Mouse (Mus musculus): ENCODE data around the gene Spef1. TPM values are rescaled to one million over a fixed set of nuclear protein-coding genes. Genes with fewer than 3 reads are reported as not detected.

Spef1 gene
- polyA plus RNA-seq, 1 experiment from 2014 or later: 5.7 TPM

GRCm38 (mm10) chr2:131203816-131204409 lies 16.8 kb upstream of the Spef1 start:
- Histone ChIP-seq H3K9me3 (no peaks in the 10 kb centered on the region), H3K4me1 (peaks cover 17% of the 10 kb centered on the region), H3K27ac (peak overlapping the region; percentile 96), H3K4me2 (0 out of 2 replicates have a peak overlapping the region, but pooled peaks have one; percentile 44), H3K36me3 (peaks cover 8% of the 10 kb centered on the region), H3K27me3 (replicated peaks) (no peaks in the 10 kb centered on the region), H3K9ac (no peak overlapping the region), H3K4me3 (replicated peaks) (no peak overlapping the region)
- WGBS: 62% methylated on average over 6 of the region's 6 CpGs
- no peak for ATAC-seq (ENCODE audit: insufficient read depth, low FRiP score, low read depth)

DNA sequence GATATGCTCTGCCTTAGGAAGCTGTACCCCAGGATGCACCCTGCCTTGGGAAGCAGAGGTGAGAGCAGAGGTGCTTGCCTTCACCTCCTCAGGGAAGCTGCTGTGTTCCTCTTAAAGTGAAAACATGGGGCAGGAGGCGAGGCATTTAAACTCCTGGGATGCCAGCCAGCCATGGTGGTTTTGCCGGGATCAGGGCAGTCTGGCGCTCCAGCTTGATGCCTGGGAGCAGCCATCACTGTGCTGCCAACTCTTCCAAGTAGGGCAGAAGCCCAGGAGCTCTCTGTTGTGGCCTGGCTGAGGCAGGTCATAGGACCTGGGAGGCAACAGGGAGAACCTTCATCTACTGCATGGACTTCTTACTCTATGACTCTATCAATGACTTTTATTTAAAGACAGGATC lies 14.2 kb upstream of the Spef1 start:
- no peak overlapping the region for H3K9ac ChIP-seq
- H3K27ac ChIP-seq: no peak overlapping the region
- ATAC-seq (ENCODE audit: insufficient read depth, low FRiP score, low read depth): no peak
- no peaks in the 10 kb centered on the region for H3K27me3 ChIP-seq (replicated peaks)
- 88% methylated on average over 3 of the region's 3 CpGs for WGBS
- H3K4me1 ChIP-seq: peaks cover 17% of the 10 kb centered on the region
- no peaks in the 10 kb centered on the region for H3K9me3 ChIP-seq
- peaks cover 22% of the 10 kb centered on the region for H3K36me3 ChIP-seq
- no peak overlapping the region for H3K4me3 ChIP-seq (replicated peaks)
- no peak overlapping the region for H3K4me2 ChIP-seq

DNA sequence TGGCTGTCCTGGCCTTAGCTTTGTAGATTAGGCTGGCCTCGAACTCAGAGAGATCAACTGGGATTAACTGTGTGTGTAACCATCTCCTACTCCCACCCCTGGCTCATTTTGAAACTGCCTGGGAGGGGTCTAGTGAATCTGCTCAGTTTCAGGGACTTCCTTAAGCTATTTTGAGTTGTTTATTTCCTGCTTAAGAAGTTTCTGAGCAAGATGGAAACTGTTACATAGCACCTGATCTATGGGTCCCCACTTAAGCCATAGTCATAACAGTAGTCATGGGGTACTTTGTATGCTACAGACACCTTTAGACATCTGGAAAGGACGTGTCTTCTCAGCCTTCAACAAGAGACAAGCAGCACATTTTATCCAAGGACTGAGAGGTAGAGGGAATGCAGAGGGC lies 13.6 kb upstream of the Spef1 start:
- Histone ChIP-seq H3K4me2 (no peak overlapping the region), H3K27ac (no peak overlapping the region), H3K9me3 (no peaks in the 10 kb centered on the region), H3K27me3 (replicated peaks) (no peaks in the 10 kb centered on the region), H3K4me3 (replicated peaks) (no peak overlapping the region), H3K4me1 (peaks cover 17% of the 10 kb centered on the region), H3K36me3 (peaks cover 22% of the 10 kb centered on the region), H3K9ac (no peak overlapping the region)
- 73% methylated on average over 2 of the region's 2 CpGs for WGBS
- ATAC-seq (ENCODE audit: insufficient read depth, low FRiP score, low read depth): no peak

GRCm38 (mm10) chr2:131196606-131197316 lies 9.7 kb upstream of the Spef1 start:
- WGBS: 89% methylated on average over 16 of the region's 16 CpGs
- peaks cover 46% of the 10 kb centered on the region for H3K36me3 ChIP-seq

DNA sequence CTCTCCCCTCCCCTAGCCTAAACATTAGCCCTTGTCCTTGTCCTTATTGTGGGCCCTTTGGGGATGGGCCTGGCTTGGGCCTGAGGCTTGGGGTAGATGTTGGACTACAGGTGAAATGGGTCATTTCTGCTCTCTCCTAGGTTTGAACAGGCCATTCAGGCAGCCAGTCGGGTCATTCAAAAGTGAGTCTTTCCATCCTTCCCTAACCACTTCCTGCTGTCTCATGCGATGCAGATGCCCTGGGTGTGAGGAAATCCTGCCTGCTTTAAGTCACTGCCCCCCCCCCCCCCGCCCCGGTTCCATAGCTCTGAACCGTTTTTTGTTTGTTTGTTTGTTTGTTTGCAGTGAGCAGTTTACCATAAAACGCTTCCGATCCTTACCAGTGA lies 3.9 kb upstream of the Spef1 start:
- Histone ChIP-seq H3K4me1 (peaks cover 35% of the 10 kb centered on the region), H3K4me3 (replicated peaks) (no peak overlapping the region), H3K9me3 (no peaks in the 10 kb centered on the region), H3K9ac (no peak overlapping the region), H3K27me3 (replicated peaks) (no peaks in the 10 kb centered on the region), H3K4me2 (0 out of 2 replicates have a peak overlapping the region, but pooled peaks have one; percentile 5), H3K27ac (0 out of 2 replicates have a peak overlapping the region, but pooled peaks have one; percentile 21), H3K36me3 (peaks cover 30% of the 10 kb centered on the region)
- ATAC-seq (ENCODE audit: insufficient read depth, low FRiP score, low read depth): no peak
- WGBS: 78% methylated on average over 7 of the region's 7 CpGs

More at GRCm38 (mm10) chr2:131196606-131197316, 9.7 kb upstream of the Spef1 start:
- no peaks in the 10 kb centered on the region for H3K9me3 ChIP-seq
- no peak overlapping the region for H3K4me2 ChIP-seq
- no peaks in the 10 kb centered on the region for H3K27me3 ChIP-seq (replicated peaks)
- H3K4me3 ChIP-seq (replicated peaks): no peak overlapping the region
- H3K4me1 ChIP-seq: no peaks in the 10 kb centered on the region
- no peak overlapping the region for H3K27ac ChIP-seq
- ATAC-seq (ENCODE audit: insufficient read depth, low FRiP score, low read depth): no peak
- no peak overlapping the region for H3K9ac ChIP-seq

DNA sequence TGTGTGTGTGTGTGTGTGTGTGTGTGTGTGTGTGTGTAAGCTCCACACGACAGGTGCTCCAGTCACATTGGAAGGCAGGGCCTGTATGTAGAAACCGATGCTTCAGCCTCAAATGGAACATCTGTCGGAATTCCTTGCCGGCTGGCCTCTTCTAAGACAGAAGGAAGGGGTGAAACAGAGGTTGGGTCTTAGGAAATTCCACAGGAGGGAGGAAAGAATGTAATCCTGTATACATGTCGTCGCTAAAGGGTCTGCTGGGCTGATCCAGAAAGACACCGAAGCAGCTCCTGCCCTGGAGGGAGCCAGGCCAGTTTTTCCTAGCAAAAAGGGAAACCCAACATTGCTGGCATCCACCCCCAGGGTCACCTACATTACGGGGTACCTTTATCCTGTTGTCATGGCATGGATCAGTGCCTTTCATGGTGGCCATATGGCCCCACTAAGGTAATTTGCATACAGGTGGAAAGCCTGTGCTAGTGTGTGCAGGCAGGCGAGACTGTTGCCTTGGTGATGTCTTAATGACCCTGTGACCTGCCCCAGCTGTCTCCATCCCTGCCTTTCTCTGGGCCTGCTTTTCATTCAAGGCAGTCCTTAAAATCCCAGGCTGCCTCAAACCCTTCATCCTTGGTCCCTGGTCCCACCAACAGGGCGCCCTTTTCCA lies 3.4 kb upstream of the Spef1 start:
- Histone ChIP-seq H3K27ac (0 out of 2 replicates have a peak overlapping the region, but pooled peaks have one; percentile 21), H3K4me2 (0 out of 2 replicates have a peak overlapping the region, but pooled peaks have one; percentile 5), H3K36me3 (peaks cover 30% of the 10 kb centered on the region), H3K4me1 (peaks cover 36% of the 10 kb centered on the region), H3K9ac (no peak overlapping the region), H3K27me3 (replicated peaks) (no peaks in the 10 kb centered on the region), H3K9me3 (no peaks in the 10 kb centered on the region), H3K4me3 (replicated peaks) (no peak overlapping the region)
- ATAC-seq (ENCODE audit: insufficient read depth, low FRiP score, low read depth): no peak
- 36% methylated on average over 10 of the region's 10 CpGs for WGBS

GRCm38 (mm10) chr2:131189521-131190309 lies 2.6 kb upstream of the Spef1 start:
- Histone ChIP-seq H3K9ac (no peak overlapping the region), H3K27ac (peak overlapping the region; percentile 64; the same call in 1 of the 2 replicates), H3K9me3 (no peaks in the 10 kb centered on the region), H3K4me3 (replicated peaks) (0 out of 2 replicates have a peak overlapping the region, but pooled peaks have one; percentile 2), H3K27me3 (replicated peaks) (no peaks in the 10 kb centered on the region), H3K36me3 (peaks cover 29% of the 10 kb centered on the region), H3K4me1 (peaks cover 36% of the 10 kb centered on the region), H3K4me2 (0 out of 2 replicates have a peak overlapping the region, but pooled peaks have one; percentile 0)
- 42% methylated on average over 5 of the region's 5 CpGs for WGBS
- ATAC-seq (ENCODE audit: insufficient read depth, low FRiP score, low read depth): no peak

DNA sequence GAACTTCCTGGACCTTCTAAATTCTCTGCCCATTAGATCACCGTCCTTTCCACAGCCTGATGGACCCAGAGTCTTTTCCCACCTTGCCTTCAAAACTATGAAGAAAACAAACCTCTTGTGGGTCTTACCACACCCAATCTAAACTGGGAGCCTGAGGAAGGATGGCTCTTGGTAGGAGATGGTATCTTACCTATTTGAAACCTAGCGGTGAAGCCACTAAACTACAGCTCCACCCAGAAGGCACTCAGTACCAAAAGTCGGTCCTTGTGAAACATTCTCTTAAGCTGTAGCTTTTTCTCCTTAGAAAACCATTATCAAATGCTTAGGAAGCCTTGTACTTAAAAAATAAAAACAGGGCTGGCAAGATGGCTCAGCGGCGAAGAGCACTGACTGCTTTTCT lies 1.2 kb upstream of the Spef1 start:
- H3K4me2 ChIP-seq: peak overlapping the region; percentile 87; the same call in 1 of the 2 replicates
- WGBS: 92% methylated on average over 5 of the region's 5 CpGs
- no peak overlapping the region for H3K9ac ChIP-seq
- peaks cover 36% of the 10 kb centered on the region for H3K4me1 ChIP-seq
- H3K4me3 ChIP-seq (replicated peaks): no peak overlapping the region
- no peak for ATAC-seq (ENCODE audit: insufficient read depth, low FRiP score, low read depth)
- no peaks in the 10 kb centered on the region for H3K9me3 ChIP-seq
- H3K27me3 ChIP-seq (replicated peaks): no peaks in the 10 kb centered on the region
- H3K27ac ChIP-seq: no peak overlapping the region
- peaks cover 17% of the 10 kb centered on the region for H3K36me3 ChIP-seq

DNA sequence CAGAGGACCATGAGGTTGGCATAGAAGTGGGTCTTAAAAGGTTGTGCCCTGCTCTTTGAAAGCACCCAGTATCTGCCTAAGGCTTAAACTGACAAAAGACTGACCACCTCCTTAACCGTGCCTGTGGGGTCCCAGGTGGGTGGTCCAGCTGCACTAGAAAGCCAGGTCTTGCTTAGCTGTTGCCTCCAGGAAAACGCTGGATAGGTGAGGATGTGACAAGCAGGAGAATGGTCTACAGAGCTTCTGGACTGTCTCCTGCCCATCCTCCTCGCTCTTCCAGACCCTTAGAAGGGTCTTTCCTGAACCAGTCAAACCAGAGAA lies 480 bp upstream of the Spef1 start:
- H3K9ac ChIP-seq: peak overlapping the region; percentile 62
- H3K36me3 ChIP-seq: peaks cover 9% of the 10 kb centered on the region; the same call in 1 of the 2 replicates
- peak overlapping the region; percentile 75 for H3K4me3 ChIP-seq (replicated peaks)
- no peaks in the 10 kb centered on the region for H3K9me3 ChIP-seq
- peaks cover 36% of the 10 kb centered on the region for H3K4me1 ChIP-seq
- H3K27ac ChIP-seq: peak overlapping the region; percentile 83; the same call in 1 of the 2 replicates
- no peaks in the 10 kb centered on the region for H3K27me3 ChIP-seq (replicated peaks)
- no peak for ATAC-seq (ENCODE audit: insufficient read depth, low FRiP score, low read depth)
- peak overlapping the region; percentile 87 for H3K4me2 ChIP-seq
- 16% methylated on average over 3 of the region's 3 CpGs for WGBS

GRCm38 (mm10) chr2:131186343-131186742 lies 739 bp downstream of the Spef1 start:
- H3K36me3 ChIP-seq: peaks cover 2% of the 10 kb centered on the region; the same call in 1 of the 2 replicates
- H3K27ac ChIP-seq: peak overlapping the region; percentile 82
- no peaks in the 10 kb centered on the region for H3K9me3 ChIP-seq
- H3K9ac ChIP-seq: 0 out of 2 replicates have a peak overlapping the region, but pooled peaks have one; percentile 10
- ATAC-seq (ENCODE audit: insufficient read depth, low FRiP score, low read depth): no peak; the same call in 1 of the 2 replicates
- under 1% methylated on average over 14 of the region's 14 CpGs for WGBS
- H3K4me1 ChIP-seq: peaks cover 36% of the 10 kb centered on the region
- H3K4me2 ChIP-seq: peak overlapping the region; percentile 87
- peak overlapping the region; percentile 75 for H3K4me3 ChIP-seq (replicated peaks)
- no peaks in the 10 kb centered on the region for H3K27me3 ChIP-seq (replicated peaks)

DNA sequence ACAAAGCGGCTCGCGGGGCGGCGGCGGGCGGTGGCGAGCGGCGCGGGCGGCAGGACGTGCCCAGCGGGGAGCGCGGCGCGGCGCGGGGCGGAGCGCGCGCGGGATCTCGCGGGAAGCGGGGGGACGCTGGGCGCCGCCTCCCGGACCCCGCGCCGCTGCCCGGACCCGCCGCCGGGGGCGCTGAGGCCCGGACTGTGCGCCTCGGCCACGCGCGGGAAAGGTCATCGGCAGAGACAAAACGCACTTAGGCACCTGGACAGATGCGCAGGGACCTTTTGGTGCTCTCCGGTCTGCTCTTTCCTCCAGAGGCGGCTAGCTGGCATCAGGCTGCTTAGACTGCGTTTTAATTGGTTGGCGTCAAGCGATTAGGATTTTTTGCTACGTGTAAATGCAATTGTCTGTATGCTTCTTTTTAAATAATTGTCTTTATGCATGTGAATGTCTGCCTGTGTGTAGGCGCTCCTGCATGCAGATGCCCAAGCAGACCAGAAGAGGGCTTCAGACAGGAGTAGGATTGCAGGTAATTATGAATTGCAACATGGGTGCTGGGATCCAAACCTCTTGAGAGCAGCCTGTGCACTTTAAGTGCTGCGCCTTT lies 7.0 kb downstream of the Spef1 start, which contains the start of gene Cenpb:
Gene Cenpb, minus strand, starts transcription at position 78 of the 598 bp plus-strand sequence.
- H3K4me1 ChIP-seq: peaks cover 34% of the 10 kb centered on the region
- 0 out of 2 replicates have a peak, but pooled peaks cover 3% of the 10 kb centered on the region for H3K36me3 ChIP-seq
- WGBS: 3% methylated on average over 34 of the region's 57 CpGs
- H3K27me3 ChIP-seq (replicated peaks): no peaks in the 10 kb centered on the region
- peak within 1 kb of the TSS; percentile 76 for H3K4me2 ChIP-seq
- H3K9ac ChIP-seq: peak within 1 kb of the TSS; percentile 92
- peak; percentile 80 for ATAC-seq (ENCODE audit: insufficient read depth, low FRiP score, low read depth)
- no peaks in the 10 kb centered on the region for H3K9me3 ChIP-seq
- H3K27ac ChIP-seq: peak within 1 kb of the TSS; percentile 95
- peak within 1 kb of the TSS; percentile 83 for H3K4me3 ChIP-seq (replicated peaks)
